Mouse (Mus musculus) layer of hippocampus, postnatal 25 days (tissue): ENCODE measurements around the gene Methig1. TPM values are rescaled to one million over a fixed set of nuclear protein-coding genes. Genes with fewer than 3 reads are reported as not detected.
A peak's percentile ranks its signal among the peaks of the same experiment; 100 is the strongest.
"Not testable (repeated sequence)": the region's sequence is repeated elsewhere in the genome, so short reads cannot be mapped to it uniquely, and the experiment has no call there.

ENCODE experiments used
- DNase-seq, 2 experiments: peaks; one replicate each; pipeline ENCODE4 v3.0.0; 2022; ENCODE audit warnings: mixed read lengths in 2 of 2, low spot score in 1 of 2; ENCODE audit errors: extremely low spot score in 1 of 2
- total RNA-seq, 2 experiments: library from RNA; stranded (reverse); gene quantifications; 2 replicates each; pipeline ENCODE4 v1.2.3; 2021

Gene Methig1
- not detected for total RNA-seq

DNA sequence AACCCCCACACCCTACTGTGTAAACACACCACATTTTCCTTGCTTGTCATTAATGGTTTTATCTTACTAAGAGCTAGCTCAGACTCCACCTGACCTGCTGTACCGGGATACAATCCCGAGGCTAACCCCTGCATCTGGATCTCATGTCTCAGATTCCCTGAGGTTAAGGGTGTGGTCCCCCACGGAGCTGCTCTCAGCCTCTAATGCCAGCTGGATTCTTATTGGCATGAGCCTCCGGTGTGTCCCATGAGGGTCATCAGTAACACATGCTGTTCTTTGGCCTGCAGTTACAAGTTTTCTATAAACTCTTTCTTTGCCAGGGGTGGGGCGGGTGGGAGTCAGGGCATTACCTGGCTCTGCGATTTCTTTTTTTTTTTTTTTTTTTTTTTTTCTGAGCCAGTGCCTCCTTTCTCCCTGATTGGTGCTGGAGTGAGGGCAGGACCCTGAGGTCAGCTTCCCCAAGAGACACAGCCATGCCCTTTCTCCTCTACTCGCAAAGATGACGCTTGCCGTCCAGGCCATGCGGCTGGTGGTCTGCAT lies at the start of gene Methig1, which contains the start of gene Mettl7a2:
Gene Methig1, plus strand, starts transcription at position 439 of the 540 bp plus-strand sequence.
Gene Mettl7a2, plus strand, starts transcription at position 490 of the 540 bp plus-strand sequence.
- no peak for DNase-seq

DNA sequence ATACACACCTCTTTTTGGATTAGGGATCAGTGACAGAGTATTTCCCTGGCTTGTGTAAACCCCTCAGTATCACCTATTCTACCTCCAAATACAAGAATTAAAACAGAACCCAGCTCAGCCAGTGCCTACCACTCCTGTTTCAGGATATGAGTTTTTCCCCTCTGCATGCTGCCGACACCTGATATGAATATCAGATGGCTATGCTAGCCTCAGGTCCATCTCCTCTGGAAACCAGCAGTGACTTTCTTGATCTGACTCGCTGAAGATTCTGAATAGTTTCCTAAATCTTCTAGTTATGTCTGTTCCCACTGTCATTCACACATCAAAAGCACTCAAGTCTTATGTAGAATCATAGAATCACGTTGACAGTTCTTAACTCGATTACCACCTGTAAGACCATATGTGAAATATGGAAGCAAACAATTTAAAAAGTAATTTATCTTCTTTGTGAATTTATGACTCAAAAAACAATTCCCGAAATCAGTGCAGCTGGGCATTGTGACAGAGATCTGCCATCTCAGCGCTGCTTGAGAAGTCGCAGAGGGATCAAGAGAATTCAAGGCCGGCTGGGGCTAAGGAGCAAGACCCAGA lies 49.4 kb upstream of the Methig1 start:
- DNase-seq: no peak

DNA sequence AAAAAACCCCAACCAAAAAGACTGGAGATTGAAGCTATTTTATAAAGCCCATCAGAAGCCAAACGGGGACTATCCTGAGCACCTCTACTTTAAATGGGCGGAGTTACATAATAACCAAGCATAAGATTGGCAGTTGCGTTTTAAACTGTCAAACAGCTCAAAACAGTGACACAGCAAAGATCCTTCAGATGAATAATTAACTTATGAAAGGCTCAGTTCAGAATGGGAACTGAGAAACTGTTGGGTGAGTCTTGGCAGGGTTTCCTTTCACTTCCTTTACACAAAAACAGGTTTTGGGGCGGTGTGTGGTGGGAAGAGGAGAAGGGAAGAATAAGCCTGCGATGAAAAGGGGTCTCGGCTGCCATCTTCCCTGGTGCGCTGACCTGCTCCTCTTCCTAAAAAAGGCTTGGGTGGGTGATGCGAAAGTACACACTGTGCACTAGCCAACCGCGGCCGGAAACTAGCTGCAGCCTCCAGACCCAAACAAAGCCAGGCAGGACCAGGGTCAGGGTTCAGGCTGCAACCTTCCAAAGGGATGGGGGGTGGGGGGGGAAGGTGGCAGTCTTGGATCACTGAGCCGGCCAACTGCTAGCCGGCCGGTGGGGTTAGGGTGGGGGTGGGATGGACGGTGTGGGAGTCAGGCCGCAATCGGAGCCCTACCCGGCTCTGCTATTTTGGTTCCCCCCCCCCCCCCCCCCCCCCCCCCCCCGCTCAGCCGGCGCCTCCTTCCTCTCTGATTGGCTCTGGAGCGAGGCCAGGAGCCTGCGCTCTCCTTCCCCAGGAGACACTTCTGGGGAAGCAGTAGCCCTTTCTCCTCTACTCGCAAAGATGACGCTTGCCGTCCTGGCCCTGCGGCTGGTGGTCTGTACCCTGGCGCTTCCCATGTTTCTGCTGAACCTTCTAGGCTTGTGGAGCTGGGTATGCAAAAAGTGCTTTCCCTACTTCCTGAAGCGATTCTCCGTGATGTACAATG lies 48.6 kb upstream of the Methig1 start, which contains the start of gene Mettl7a1:
Gene Mettl7a1, plus strand, starts transcription at position 122 of the 973 bp plus-strand sequence.
- DNase-seq: peak; percentile 76 to 80

DNA sequence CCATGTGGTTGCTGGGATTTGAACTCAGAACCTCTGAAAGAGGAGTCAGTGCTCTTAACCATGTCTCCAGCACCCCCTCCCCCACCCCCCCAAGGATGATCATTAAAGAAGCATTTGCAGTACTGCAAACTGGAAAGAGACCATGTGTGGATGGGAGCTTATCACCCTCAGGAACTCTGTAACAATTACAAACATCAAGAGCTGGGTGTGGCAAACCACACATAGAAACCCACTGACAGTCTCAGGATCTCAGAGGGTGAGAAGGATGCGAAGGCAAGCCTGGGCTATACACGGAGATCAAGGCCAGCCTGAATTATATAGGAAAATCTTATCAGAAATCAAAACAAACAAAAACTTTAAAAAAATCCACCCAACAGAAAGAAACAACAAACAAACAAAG lies 46.7 kb upstream of the Methig1 start:
- no peak for DNase-seq

DNA sequence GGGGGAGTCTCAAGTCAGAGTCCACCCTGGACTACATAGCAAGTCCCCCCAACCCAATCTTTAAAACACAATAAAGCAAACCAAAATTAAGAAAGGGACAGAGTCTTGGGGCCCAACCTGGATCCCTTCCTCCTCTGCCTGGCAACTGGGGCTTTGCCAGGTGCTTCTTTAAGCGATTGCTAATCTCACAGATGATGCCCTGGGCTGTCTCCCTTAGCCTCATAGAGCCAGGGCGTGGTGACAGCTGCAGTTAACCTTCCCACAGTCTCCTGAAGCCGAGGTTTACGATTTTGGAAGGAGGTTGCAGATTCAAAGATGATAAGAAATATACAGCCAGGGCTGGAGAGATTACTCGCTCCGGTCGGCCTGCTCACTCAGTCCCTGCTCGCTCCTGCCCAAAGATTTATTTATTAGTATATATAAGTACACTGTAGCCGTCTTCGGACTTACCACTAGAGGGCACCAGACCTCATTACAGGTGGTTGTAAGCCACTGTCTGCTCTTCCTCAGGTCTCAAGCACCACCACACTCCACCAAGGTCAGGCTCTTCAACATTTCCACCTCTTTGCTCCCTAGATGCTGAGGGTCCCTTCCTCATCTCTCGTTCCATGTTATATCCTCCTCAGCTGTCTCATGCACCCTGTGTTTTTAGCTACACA lies 45.4 kb upstream of the Methig1 start:
- not testable (repeated sequence) for DNase-seq

DNA sequence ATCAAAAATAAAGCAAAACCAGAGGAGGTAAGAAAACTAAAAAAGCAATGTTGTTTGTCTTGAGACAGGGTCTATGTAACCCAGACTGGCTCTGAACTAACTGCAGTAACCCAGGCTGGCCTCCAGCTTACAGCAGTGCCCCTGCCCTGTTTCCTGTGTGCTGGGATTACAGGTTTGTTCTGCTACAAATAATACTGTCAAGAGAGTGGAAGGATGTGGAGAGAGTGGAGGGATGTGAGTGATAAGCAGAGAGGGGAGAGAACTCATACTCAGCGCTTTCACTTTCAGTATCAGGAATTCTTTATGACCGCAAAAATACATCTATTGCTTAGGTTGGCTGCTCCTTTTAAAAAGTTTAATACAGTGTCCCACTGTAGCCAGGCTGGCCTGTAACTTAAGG lies 40.6 kb upstream of the Methig1 start:
- DNase-seq: no peak

DNA sequence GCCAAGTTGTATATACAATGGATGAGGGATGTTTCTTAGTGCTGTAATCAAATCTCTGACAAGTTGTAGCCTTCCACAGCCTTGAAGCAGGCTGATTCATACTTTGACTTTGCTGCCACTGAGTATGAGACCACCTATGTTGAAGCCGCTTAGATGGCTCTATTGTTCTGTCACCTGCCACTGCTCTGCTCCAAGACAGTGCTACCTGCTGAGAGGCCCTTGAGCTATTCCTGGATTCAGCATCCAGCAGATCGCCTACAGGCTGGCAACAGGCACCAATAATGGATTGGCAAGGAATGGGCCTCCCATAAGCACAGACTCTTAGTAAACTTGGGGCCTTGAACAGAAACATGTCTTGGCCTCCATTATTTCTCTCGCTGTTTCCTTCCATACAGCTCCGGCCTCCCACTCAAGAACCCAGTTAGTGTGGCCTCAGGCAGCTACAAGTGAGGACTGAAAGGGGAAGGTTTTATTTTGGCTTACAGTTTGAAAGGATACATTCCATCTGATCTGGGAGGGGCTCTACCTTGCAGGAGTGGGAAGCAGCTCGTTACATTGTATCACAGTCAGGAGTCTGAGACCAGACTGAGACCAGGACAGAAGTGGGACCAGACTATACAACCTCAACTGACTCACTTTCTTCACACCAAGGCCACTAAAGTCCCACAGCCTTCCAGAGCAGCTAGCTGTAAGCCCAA lies 38.4 kb upstream of the Methig1 start:
- DNase-seq: no peak

DNA sequence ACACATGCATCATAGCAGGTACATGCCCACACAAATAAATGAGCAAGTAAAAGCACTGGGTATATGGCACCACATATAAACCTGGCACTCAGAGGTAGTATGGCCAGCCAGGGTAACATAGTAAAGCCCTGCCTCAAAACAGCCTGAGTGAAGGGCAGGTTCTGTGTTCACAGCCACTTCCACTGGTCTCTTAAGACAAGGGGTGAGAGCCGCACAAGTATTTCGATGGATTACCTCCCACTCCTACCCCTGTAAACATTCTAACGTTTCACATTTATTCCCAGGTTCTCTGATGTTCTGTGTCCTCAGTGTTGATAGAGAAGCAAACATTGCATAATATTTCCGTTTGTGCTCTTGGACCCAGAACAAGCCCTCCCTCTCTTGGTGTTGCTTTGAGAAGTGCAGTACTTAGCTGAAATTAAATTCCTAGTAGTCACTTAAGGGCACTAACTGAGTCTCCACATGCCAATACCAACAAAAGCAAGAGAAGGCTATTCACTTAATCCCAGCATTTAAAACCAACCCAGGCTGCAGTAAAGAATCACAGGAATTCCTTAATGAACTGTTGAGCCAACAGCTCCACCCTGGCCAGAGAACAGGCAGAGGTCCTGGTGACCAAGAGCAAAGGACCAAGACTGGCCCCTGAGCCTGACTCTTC lies 34.8 kb upstream of the Methig1 start:
- not testable (repeated sequence) for DNase-seq

DNA sequence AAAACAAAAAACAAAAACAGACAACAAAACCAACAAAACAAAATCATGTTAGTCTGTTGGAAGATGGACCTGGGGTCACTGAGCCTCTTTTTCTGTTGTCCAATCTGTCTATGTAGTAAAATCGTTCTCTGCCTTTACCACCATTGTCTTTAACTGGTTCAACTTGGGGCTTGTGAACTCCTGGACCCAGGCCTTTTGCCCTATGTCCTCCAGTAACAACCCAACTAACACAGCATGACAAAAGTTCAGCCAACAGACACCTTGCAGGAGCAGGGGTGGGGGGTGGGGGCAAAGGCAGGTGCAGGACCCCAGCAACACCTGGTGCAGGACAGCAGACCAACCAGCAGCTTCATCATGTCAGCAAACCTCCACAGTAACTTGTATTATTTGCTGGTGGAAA lies 33.1 kb upstream of the Methig1 start:
- DNase-seq: no peak

DNA sequence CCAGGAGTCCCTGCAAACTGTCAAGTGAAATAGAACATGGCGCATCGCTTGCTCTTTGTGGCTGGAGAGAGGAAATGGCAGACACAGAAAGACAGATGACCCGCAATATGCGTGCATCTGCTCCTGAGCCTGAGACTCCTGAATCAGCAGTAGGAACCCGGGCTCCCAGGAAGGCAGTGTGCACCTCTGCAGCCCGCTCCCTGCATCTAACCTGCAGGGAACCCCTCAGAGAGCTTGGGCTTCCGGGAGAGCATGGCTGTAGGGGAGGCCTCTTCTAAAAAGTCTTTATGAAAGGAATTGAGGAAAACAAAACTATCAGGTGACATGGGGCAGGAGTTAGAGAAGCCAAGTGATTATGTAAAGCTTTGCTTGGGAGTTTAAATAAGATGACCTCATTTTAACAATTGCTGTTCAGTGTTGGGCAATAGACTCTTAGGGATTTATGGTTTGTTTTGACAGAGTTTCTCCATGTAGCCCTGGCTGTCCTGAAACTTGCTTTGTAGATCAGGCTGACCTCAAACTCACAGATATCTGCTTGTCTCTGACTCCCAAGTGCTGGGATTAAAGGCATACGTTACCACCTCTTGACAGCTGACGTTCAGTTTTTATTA lies 32.5 kb upstream of the Methig1 start:
- no peak for DNase-seq

DNA sequence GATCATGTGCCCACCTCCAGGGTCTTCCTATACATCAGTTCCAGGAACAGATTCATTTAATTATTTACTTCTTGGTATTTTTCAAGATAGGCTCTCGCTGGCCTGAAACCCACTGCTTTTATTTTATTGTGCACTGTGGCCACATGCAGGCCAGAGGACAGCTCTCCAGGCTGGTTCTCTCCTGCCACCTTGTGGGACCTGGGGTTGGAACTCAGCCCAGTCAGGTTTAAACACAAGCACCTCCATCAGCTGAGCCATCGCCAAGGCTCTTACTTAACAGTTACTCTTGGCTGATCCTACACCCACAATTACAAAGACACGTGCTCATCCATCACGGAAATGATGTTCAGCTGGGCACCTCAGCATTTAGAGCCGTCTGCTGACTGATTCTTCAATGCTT lies 31.8 kb upstream of the Methig1 start:
- no peak for DNase-seq

DNA sequence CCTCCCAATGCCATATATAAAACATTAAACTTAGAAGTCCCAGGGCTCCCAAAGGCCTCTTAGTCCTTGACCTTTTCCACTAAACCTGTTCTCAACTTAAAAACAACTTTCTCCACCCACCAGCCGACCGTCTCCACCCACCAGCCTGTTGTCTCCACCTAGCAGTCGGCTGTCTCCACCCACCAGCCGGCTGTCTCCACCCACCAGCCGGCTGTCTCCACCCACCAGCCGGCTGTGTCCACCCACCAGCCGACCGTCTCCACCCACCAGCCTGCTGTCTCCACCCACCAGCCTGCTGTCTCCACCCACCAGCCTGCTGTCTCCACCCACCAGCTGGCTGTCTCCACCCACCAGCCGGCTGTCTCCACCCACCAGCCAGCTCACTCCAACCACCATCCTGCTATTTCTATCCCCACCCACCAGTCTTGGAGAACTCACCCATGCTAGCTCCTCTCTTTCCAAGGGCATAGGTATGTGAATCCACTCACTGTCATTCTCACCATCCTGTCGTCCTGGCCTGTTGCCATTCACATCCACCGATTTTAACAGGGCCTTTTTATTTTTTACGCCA lies 28.8 kb upstream of the Methig1 start:
- no peak for DNase-seq

DNA sequence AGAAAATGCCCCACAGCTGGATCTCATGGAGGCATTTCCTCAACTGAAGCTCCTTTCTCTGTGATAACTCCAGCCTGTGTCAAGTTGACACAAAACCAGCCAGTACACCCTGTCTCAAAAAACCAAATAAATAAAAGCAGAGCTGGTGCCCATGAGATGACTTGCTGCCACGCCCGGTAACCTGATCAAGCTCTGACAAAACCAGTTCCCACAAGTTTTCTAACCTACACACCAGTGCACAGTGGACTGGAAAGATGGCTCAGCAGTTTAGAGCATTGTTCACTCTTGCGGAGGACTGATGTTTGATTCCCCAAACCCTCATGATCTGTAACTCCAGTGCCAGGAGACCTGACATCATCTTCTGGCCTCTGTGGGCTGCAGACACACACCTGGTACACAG lies 27.7 kb upstream of the Methig1 start:
- no peak for DNase-seq

DNA sequence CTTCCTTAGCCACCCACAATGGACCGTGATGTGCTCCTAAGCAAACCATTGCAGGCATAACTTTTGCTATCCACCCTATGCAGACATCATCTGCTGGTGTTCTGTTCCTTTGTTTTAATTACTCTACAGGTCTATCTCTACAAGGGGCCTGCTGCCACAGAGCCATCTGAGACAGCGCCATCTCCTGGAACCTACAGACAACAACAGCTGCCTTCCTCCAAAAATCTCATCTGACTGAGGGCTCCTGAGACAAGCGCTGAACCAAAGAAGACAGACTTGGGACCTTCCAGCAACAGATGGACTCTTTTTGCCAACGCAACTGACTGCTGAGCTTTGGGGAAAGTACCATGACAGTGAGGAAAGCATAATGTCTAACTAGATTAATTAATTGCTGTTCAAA lies 24.9 kb upstream of the Methig1 start:
- DNase-seq: not testable (repeated sequence)

DNA sequence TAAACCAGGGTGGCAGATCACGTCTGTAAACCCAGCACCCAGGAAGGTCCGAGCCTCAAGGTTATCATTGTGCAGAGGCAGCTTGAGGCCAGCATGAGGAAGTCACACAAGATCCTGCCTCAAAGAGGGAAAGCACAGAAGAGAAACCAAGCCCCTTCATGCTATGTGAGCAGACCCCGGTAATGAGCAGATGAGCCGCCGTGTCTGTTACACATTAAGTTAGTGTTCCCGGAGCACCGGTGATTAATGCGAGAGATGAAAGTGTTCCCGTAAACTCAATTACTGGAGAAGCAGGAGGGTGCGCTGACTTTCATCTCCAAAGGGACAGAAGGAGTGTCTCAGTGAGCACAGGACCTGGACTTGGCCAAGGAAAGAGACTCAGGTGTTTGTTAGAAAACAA lies 23.6 kb upstream of the Methig1 start:
- not testable (repeated sequence) for DNase-seq

DNA sequence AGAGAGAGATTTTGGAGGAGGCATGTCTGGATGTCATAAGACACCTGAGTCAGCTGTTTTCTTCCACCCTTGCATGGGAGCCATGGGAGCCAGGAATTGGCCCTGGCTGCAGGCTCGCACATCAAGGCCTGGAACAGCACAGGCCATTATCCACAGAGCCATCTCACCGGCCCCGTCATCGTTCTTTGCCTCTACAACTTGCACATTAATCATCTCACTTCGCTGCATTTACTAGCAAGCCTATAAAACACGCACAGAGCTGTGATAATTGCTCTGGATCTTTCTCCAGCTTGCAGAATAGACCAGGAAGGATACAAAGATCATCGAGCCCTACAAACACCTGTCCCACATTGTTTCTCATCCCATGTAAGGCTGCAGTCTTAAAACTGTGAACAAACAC lies 22.2 kb upstream of the Methig1 start:
- no peak for DNase-seq

DNA sequence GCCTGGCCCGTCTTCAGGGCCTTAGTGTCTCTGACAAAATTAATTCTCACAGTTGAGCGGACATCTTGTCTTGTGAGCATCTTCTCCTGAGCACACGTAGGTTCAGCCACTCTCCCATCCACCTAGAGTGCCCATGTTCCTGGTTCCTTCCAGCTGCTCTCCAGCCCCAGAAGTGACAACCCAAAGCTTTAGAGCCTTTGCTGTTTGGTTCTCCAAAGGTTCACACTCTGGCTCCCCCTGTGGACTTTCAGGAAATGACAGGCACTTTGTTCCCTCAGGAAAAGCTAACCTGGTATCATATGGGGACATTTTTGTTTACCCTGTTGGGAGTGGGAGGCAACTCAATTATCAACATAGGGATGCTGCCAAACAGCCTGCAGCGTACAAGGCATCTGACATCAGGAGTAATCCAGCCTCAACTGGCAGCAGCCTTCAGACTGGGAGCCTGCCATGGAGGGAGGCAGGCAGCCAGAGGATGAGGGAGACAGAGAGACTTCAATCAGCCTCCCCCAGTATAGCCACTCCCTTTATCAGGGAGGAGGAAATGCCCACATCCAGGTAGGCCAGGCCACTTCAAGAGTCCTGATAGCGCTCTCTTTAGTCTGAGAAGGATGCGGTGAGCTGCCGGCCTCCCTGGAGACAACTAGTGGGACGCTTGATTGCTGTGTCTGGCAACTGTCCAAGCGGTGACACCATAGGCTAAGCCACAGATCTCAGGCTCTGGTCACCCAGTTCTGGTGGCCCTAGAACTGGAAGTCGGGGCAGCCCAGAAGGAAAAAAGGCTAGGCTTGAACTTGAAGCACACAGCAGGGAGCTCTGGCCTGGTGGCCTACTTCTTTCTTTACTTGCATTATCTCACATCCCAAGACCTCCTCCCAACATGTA lies 20.6 kb upstream of the Methig1 start:
- not testable (repeated sequence) for DNase-seq

DNA sequence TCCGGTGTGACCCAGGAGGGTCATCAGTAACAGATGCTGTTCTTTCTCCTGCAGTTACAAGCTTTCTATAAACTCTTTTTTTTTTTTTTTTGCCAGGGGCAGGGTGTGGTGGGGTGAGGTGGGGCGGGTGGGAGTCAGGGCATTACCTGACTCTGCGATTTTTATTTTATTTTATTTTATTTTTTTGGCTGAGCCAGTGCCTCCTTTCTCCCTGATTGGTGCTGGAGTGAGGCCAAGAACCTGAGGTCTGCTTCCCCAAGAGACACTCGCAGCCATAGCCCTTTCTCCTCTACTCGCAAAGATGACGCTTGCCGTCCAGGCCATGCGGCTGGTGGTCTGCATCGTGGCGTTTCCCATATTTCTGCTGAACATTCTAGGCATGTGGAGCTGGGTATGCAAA lies 18.3 kb upstream of the Methig1 start, which contains the start of gene Mettl7a3:
Gene Mettl7a3, plus strand, starts transcription at position 301 of the 400 bp plus-strand sequence.
- DNase-seq: no peak
